Mouse (Mus musculus) heart, adult 9 months (tissue): Measurements from ENCODE around the gene Rpusd3.

Experiments
- DNase-seq, 2 experiments: peaks; one replicate each; pipeline ENCODE4 v3.0.0; 2022; ENCODE audit warnings: low spot score in 2 of 2

Gene Rpusd3

DNA sequence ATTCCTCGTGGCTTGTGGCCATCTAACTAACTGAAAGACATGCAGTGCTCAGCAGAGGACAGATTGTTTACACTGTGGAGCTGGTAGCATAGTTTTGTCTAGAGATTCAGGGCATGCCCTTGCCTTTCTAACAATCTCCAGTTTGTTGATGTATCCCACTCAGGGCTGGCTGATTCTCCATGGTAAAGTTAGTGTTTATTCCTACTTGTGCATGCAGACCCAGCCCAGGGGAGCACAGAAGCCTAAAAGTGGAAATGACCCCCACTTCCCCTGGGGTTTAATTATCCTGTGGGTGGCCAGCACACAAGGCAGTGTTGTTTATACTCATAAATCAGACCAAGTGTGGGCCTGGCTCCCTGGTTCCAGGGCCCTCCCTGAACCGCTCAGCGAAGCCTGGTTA, 33.1 kb downstream of the Rpusd3 start:
- DNase-seq, result no peak

DNA sequence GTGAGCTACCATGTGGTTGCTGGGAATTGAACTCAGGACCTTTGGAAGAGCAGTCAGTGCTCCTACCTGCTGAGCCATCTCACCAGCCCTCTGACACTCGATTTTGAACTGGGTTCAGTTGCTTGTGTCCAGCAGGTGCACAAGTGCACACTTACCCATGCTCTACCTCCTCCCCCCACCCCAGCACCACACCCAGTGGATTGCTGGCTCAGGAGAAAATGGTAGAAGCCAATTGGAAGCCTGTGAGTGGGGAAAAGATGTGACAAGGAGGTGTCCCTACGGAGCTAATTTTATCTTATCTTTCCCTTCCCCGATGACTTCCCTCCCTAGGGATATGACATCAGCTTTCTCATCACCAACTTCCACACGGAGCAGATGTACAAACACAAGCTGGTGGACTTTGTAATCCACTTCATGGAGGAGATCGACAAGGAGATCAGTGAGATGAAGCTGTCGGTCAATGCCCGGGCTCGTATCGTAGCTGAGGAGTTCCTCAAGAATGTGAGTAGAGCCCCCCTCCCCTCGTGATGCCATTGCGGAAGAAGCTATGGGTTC, 33.9 kb downstream of the Rpusd3 start:
- DNase-seq, result no peak

GRCm38 (mm10) chr6:113384351-113384927, 34.7 kb downstream of the Rpusd3 start:
- no peak for DNase-seq

DNA sequence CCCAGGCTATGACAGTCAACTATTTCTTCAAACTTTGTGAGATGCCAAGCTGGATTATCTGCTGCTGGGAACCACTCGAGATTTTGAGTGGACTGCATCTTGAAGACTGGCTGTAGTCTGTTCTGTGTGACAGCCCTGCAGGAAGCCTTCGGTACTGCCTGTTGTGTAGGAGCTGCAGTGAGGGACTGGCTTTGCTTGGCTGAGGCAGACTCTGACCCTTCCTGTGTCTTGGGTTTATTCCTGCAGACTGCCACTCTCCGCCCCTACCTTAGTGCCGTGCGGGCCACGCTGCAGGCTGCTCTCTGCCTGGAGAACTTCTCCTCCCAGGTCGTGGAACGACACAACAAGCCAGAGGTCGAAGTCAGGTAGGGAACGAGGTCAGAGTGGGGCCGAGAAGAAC, 38.7 kb downstream of the Rpusd3 start:
- DNase-seq, result no peak

- no peak for DNase-seq
These were observed 39.9 kb downstream of the Rpusd3 start for GRCm38 (mm10) chr6:113379246-113379645.

DNA sequence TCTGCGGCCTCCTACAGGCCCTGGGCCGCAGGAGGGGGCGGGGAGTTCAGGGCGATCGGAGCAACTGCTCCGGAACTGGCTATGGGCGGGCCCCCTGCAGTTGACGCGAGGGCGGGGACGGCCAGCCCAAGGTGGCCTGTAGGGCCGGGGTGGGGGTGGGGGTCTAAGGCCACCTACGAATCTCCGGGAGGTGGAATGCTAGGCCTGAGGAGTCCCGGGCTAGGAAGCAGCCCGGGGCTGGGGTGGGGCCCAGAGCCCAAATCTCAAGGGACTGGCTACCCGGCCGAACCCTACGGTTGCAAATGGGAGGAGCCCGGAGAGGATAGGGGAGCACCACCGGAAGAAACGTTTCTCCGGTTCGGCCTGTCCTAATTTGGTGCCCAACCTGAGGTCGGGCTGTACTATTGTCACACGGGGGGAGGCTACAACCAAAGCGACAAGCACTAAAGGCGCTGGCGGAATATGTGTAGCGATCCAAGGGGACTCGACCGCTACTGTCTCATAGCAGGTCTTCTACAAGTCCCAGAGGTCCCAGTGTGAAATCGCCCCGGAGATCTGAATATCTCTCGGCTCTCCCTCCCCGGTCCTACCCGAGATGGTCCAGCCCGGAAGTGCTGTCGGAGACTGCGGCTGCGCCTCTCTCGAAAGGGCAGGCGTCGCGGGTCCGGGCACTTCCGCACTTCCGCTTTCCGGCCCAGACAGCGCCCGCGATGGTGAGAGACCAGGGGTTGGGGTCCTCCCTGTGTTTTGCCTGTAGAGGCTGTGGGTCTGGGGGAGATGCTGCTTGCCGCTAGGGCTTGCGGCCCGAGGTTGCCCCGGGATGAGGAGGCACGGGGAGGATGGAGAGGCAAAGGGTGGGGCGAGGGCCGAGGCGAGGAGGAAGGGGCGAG, 41.4 kb downstream of the Rpusd3 start, which contains the start of the genes Tada3 and Arpc4:
TSS of gene Tada3 (minus strand) at position 388 of the 890 bp plus-strand sequence.
TSS of gene Arpc4 (plus strand) at position 620 of the 890 bp plus-strand sequence.
- peak; percentile 94 to 95 for DNase-seq

GRCm38 (mm10) chr6:113377172-113377495, 42.0 kb downstream of the Rpusd3 start:
- DNase-seq, result no peak

DNA sequence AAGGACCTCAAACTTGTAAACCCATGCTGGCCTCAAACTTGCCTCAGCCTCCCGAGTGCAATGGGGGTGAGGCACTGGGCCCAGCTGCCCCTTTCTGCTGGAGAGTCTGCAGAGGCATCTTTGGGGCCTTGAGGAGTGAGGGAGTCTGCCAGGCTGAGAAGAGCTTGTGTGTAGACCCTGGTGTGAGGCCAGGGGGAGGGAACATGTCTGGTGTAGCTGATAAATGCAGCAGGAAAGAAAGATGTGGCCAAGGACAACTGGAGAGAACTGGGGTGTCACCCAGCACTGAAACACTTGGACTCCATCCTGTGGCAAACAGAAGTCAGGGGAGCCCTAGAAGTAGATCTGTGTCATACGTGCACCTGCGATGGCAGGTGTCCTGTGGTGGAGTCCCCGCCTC, 45.6 kb downstream of the Rpusd3 start:
- DNase-seq, result no peak

DNA sequence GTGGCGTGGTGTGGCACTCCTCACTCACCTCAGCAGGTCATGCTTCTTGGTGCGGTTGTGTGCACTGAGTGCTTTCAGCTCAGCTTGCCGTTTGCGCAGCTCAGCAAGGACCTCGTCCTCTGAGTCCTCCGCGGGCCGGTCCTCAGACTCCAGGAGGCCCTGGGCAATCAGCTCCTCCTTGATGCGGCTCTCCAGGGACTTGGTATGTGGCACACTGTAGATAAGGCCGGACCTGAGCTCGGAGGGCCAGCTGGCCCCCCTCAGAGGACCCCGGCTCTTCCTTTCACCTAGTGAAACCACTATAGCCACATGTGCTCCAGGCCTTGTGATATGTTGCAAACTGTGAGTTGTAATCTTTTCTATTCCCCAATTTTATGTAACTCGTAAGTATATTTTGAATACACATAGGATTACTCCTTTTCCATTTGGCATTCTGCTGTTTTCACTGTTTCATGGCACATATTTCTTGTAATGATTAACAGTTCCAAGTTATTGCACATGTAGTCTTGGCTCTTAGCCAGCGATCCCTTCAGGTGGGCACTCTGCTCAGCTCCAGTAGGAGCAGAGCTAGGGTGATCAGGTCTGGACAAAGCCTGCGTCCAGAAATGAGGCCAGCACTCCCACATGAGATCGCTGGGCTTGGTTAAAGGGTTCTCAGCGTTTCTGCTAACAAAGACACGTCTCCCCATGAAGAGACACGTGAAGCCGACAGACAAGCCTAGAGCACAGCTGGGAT, 48.8 kb downstream of the Rpusd3 start:
- DNase-seq, result no peak

GRCm38 (mm10) chr6:113368577-113368976, 50.6 kb downstream of the Rpusd3 start:
- no peak for DNase-seq

DNA sequence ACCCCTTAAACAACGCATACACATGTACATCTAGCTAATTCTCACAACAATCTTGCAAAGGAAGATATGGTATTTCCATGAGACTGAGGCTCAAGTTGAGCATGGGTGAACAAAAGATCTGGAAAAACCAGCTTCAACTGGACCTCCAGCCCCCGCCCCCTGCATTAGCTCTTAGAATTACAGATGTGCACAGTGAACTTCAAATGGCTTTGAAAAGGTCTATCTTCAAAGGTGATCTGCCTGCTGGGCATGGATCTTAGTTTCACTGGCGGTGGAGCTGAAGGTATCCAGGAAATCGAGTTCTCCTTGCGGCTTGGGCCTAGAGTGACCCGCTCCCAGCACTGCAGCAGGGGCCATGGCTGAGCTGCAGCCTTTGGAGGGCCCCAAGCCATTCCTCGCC, 51.0 kb downstream of the Rpusd3 start:
- no peak for DNase-seq

GRCm38 (mm10) chr6:113367574-113367973, 51.6 kb downstream of the Rpusd3 start:
- no peak for DNase-seq

DNA sequence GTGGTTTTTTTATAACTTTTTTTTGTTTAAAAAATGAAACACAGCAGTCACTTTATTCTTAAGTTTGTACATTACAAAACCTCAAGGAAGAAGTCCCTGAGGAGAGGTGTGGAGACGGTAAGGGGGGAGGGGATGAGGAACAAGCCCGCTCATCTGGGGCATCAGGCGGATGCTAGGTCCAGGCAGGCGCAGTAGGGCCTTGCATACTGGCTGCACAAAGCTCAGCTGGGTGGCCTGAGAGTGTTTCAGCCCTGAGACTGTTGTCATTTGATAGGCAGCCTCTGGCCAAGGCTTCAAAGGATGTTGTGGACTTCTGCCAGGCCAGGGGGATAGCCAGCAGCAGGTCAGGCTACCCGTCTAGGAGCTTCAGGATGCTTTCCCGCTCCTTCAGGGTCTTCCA, 52.5 kb downstream of the Rpusd3 start:
- DNase-seq, result no peak
